Comparison of ENCODE assay signal across 30 mouse cellular contexts in the genomic region with DNA sequence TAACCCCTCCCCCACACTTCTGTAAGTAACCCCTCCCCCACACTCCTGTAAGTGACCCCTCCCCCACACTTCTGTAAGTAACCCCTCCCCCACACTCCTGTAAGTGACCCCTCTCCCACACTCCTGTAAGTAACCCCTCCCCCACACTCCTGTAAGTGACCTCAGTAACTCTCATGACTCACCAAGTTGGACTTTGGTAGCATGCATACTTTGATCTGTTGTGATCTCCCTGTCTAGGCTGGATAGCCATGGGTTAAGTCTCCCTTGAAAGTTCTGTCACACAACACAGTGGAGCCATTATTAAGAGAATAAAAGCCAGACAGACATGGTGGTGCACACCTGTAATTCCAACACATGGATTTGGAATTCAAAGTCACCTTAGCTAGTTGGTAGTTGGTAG. TPM values are rescaled to one million over a fixed set of nuclear protein-coding genes. Genes with fewer than 3 reads are reported as not detected.
DNase-seq lines count a peak whose midpoint lies in the region; ATAC-seq and TF ChIP-seq lines count a peak whose summit lies in the region.
"Had no signal": no experiment of that assay in that cellular context is flagged by ENCODE, and none has a peak within 500 bp of the region (broad histone marks: within the 10 kb centered on the region; RNA-seq: fewer than 3 reads in every experiment).

No protein-coding gene starts in this region.

- no peak for TF ChIP-seq CTCF in thymus, adult 2 months (IDR thresholded peaks at IDR 0.05; ENCODE audit: borderline replicate concordance, control insufficient read depth, extremely low read depth, insufficient read depth, low read length, poor library complexity)

- H3K4me1 ChIP-seq in thymus, adult 2 months (replicated peaks; ENCODE audit: control insufficient read depth, insufficient read depth, low read length), result peaks cover 59% of the 10 kb centered on the region
- H3K4me1 ChIP-seq in ES-E14 (ENCODE audit: control insufficient read depth in 2 of 2, insufficient read depth in 2 of 2, low read length in 2 of 2, poor library complexity in 1 of 2), result peaks cover 7% of the 10 kb centered on the region in 2 experiments; a peak in 3 of 4 replicates
- H3K4me1 ChIP-seq in forebrain, embryonic 11.5 days (replicated peaks; ENCODE audit: control insufficient read depth, insufficient read depth, low read length), result no peaks in the 10 kb centered on the region
- H3K4me1 ChIP-seq in heart, embryonic 12.5 days (replicated peaks), result no peaks in the 10 kb centered on the region
- H3K4me1 ChIP-seq: embryonic facial prominence, embryonic 10.5 days; embryonic facial prominence, embryonic 15.5 days had no signal

- H3K4me3 ChIP-seq in thymus, adult 2 months (ENCODE audit: control insufficient read depth, insufficient read depth, low read length), result no peak overlapping the region
- no peak overlapping the region for H3K4me3 ChIP-seq in ES-E14 (ENCODE audit: insufficient read depth in 1 of 2, low read depth in 1 of 2, low read length in 2 of 2, poor library complexity in 1 of 2, severe bottlenecking in 1 of 2)
- no peak overlapping the region for H3K4me3 ChIP-seq in forebrain, embryonic 11.5 days (ENCODE audit: low read depth, low read length)
- H3K4me3 ChIP-seq in heart, embryonic 12.5 days, result no peak overlapping the region
- H3K4me3 ChIP-seq: embryonic facial prominence, embryonic 10.5 days; embryonic facial prominence, embryonic 15.5 days; forebrain, embryonic 13.5 days; hindbrain, embryonic 13.5 days; layer of hippocampus, adult 2 months; left cerebral cortex, adult 2 months; limb, embryonic 12.5 days; liver, embryonic 13.5 days; midbrain, embryonic 13.5 days; neural tube, embryonic 13.5 days had no signal

- DNase-seq in kidney, adult 8-10 months, result peak; percentile 23 to 64
- DNase-seq in kidney, postnatal 10 days, result no peak
- peak; percentile 3 for DNase-seq in thymus, postnatal 4 days
- no peak for DNase-seq in thymus, adult 2 months
- peak; percentile 26 for DNase-seq in ES-E14 (ENCODE audit: low read depth, low spot score)
- DNase-seq in forebrain, embryonic 11.5 days (ENCODE audit: low spot score), result no peak
- DNase-seq: adrenal gland, adult 8-10 months; cerebellum, adult 8-10 months; cerebellum, postnatal 25 days; gastrocnemius, postnatal 10 days; heart, postnatal 36 days; liver, embryonic 13.5 days; lung, adult 2 months; lung, postnatal 10 days; right cerebral cortex, postnatal 25 days; spleen, adult 18-20 months; thymus, postnatal 36 days had no signal

- no peaks in the 10 kb centered on the region for H3K9me3 ChIP-seq in ES-E14 (ENCODE audit: control insufficient read depth, insufficient read depth, low read depth, low read length)
- no peaks in the 10 kb centered on the region for H3K9me3 ChIP-seq in forebrain, embryonic 11.5 days (ENCODE audit: control insufficient read depth, low read length)
- no peaks in the 10 kb centered on the region for H3K9me3 ChIP-seq in heart, embryonic 12.5 days (replicated peaks)
- H3K9me3 ChIP-seq: embryonic facial prominence, embryonic 10.5 days; embryonic facial prominence, embryonic 15.5 days; forebrain, embryonic 13.5 days; hindbrain, embryonic 13.5 days; limb, embryonic 12.5 days; liver, embryonic 13.5 days; midbrain, embryonic 13.5 days; neural tube, embryonic 13.5 days had no signal

- H3K9ac ChIP-seq in ES-E14 (ENCODE audit: insufficient read depth, low read depth, low read length, poor library complexity, severe bottlenecking), result no peak overlapping the region
- no peak overlapping the region for H3K9ac ChIP-seq in forebrain, embryonic 11.5 days (ENCODE audit: low read length)
- no peak overlapping the region for H3K9ac ChIP-seq in heart, embryonic 12.5 days
- H3K9ac ChIP-seq: embryonic facial prominence, embryonic 15.5 days; forebrain, embryonic 13.5 days; hindbrain, embryonic 13.5 days; limb, embryonic 12.5 days; liver, embryonic 13.5 days; midbrain, embryonic 13.5 days; neural tube, embryonic 13.5 days had no signal

- in situ Hi-C loops in ES-E14 (cut with MboI; ENCODE audit: low sequenced_read_pairs in 2 of 2, unreplicated experiment in 2 of 2), result no loop called here

- H3K27ac ChIP-seq in thymus, adult 2 months (ENCODE audit: control insufficient read depth, insufficient read depth, low read length), result no peak overlapping the region
- H3K27ac ChIP-seq in ES-E14 (ENCODE audit: insufficient read depth, low read depth, low read length, poor library complexity, severe bottlenecking), result no peak overlapping the region; the same call in 1 of the 2 replicates
- H3K27ac ChIP-seq in forebrain, embryonic 11.5 days (ENCODE audit: low read depth, low read length), result no peak overlapping the region
- H3K27ac ChIP-seq in heart, embryonic 12.5 days (ENCODE audit: poor library complexity, severe bottlenecking), result no peak overlapping the region
- H3K27ac ChIP-seq: embryonic facial prominence, embryonic 10.5 days; embryonic facial prominence, embryonic 15.5 days; forebrain, embryonic 13.5 days; hindbrain, embryonic 13.5 days; layer of hippocampus, adult 2 months; left cerebral cortex, adult 2 months; limb, embryonic 12.5 days; liver, embryonic 13.5 days; macrophage; midbrain, embryonic 13.5 days; neural tube, embryonic 13.5 days; stomach, postnatal 0 days had no signal

- no peak for ATAC-seq in forebrain, embryonic 11.5 days (replicated peaks; ENCODE audit: low FRiP score)
- ATAC-seq in heart, embryonic 12.5 days (ENCODE audit: insufficient number of reproducible peaks, low FRiP score), result no peak
- ATAC-seq: forebrain, embryonic 13.5 days; midbrain, embryonic 13.5 days had no signal

- no peaks in the 10 kb centered on the region for H3K27me3 ChIP-seq in thymus, adult 2 months (ENCODE audit: control insufficient read depth, insufficient read depth, low read length)
- no peaks in the 10 kb centered on the region for H3K27me3 ChIP-seq in forebrain, embryonic 11.5 days (ENCODE audit: control insufficient read depth, insufficient read depth, low read length)
- no peaks in the 10 kb centered on the region for H3K27me3 ChIP-seq in heart, embryonic 12.5 days (replicated peaks)
- H3K27me3 ChIP-seq: embryonic facial prominence, embryonic 15.5 days; forebrain, embryonic 13.5 days; hindbrain, embryonic 13.5 days; limb, embryonic 12.5 days; liver, embryonic 13.5 days; midbrain, embryonic 13.5 days; neural tube, embryonic 13.5 days had no signal

- no peak for TF ChIP-seq POLR2A in thymus, adult 2 months (IDR thresholded peaks at IDR 0.05; ENCODE audit: control insufficient read depth, extremely low read depth, insufficient read depth, low read length, poor library complexity)

- no peak overlapping the region for H3K4me2 ChIP-seq in forebrain, embryonic 11.5 days (ENCODE audit: low read depth, low read length, severe bottlenecking)
- H3K4me2 ChIP-seq in heart, embryonic 12.5 days, result no peak overlapping the region
- H3K4me2 ChIP-seq: embryonic facial prominence, embryonic 15.5 days; forebrain, embryonic 13.5 days; hindbrain, embryonic 13.5 days; limb, embryonic 12.5 days; liver, embryonic 13.5 days; midbrain, embryonic 13.5 days; neural tube, embryonic 13.5 days had no signal

- no peaks in the 10 kb centered on the region for H3K36me3 ChIP-seq in thymus, adult 2 months (ENCODE audit: control insufficient read depth, insufficient read depth, low read length)
- H3K36me3 ChIP-seq in ES-E14 (ENCODE audit: control insufficient read depth, insufficient read depth, low read length, poor library complexity, severe bottlenecking), result no peaks in the 10 kb centered on the region
- no peaks in the 10 kb centered on the region for H3K36me3 ChIP-seq in forebrain, embryonic 11.5 days (ENCODE audit: control insufficient read depth, insufficient read depth, low read length)
- no peaks in the 10 kb centered on the region for H3K36me3 ChIP-seq in heart, embryonic 12.5 days
- H3K36me3 ChIP-seq: embryonic facial prominence, embryonic 10.5 days; embryonic facial prominence, embryonic 15.5 days; hindbrain, embryonic 13.5 days; limb, embryonic 12.5 days; liver, embryonic 13.5 days had no signal

TF ChIP-seq in ES-E14, 5 proteins besides CTCF, POLR2A, EP300 and RAD21:
- no peak for TF ChIP-seq ZNF384 (IDR thresholded peaks at IDR 0.05; ENCODE audit: low read depth, low read length)
- no peak for TF ChIP-seq CHD2 (IDR thresholded peaks at IDR 0.05; ENCODE audit: low read depth, low read length)
- no peak for TF ChIP-seq ZC3H11A (IDR thresholded peaks at IDR 0.05; ENCODE audit: borderline replicate concordance, low read depth, low read length)
- no peak for TF ChIP-seq HCFC1 (IDR thresholded peaks at IDR 0.05; ENCODE audit: borderline replicate concordance, insufficient read depth, low read length)
- no peak for TF ChIP-seq MAFK (IDR thresholded peaks at IDR 0.05; ENCODE audit: insufficient read depth, low read depth, low read length)

RNA-seq across cellular contexts. Expression of a gene that starts 11.1 kb away (rescaled TPM):
- polyA plus RNA-seq in thymus, adult 2 months (2012; rRNA removed), result 22.6 and 26.4 TPM in 2 replicates
- 8.2 and 10.1 TPM in 2 replicates for total RNA-seq in ES-E14 (2012; rRNA removed)
- polyA plus RNA-seq in forebrain, embryonic 11.5 days (2014; fragmentation: Nextera tagmentation; extraction: Ambion mirVana), result 2.4 and 3.1 TPM in 2 replicates
- polyA plus RNA-seq in heart, embryonic 12.5 days (2016; fragmentation: Nextera tagmentation; extraction: Ambion mirVana), result 3.7 and 4.0 TPM in 2 replicates
- polyA plus RNA-seq: C2C12 had no signal

Comparison
In these comparisons a context has a peak if more than half of its experiments do, and no peak if none do; other contexts are left out.
1. DNase-seq: peak in kidney, adult 8-10 months (2 of 2), thymus, postnatal 4 days (single experiment) and ES-E14 (single experiment); none in kidney, postnatal 10 days (single experiment), thymus, adult 2 months (single experiment) and forebrain, embryonic 11.5 days (single experiment).